Mouse (Mus musculus) 416B (cell line): ENCODE measurements at regions not wholly inside any gene's neighbourhood (a gene's known extent, or its start where the extent isn't known, plus 50 kb on each side); places are given as distances from the start of the nearest gene placed in this dataset.
"Not testable (repeated sequence)": the region's sequence is repeated elsewhere in the genome, so short reads cannot be mapped to it uniquely, and the experiment has no call there.

Experiments
- DNase-seq: peaks from one replicate; pipeline ENCODE4 v3.0.0; 2011; ENCODE audit warnings: low read depth

- DNase-seq, result no peak
Observed at GRCm38 (mm10) chr2:179131004-179131403, 311.2 kb upstream of the Cdh4 start.

- no peak for DNase-seq
Observed at GRCm38 (mm10) chr2:179142313-179142712, 299.9 kb upstream of the Cdh4 start.

- DNase-seq, result no peak
Observed at GRCm38 (mm10) chr2:179145726-179146125, 296.5 kb upstream of the Cdh4 start.

GRCm38 (mm10) chr2:179146274-179146673 lies 296.0 kb upstream of the Cdh4 start:
- DNase-seq, result no peak

- DNase-seq, result no peak
Observed at GRCm38 (mm10) chr2:179148194-179148593, 294.0 kb upstream of the Cdh4 start.

GRCm38 (mm10) chr2:179148667-179149066 lies 293.6 kb upstream of the Cdh4 start:
- no peak for DNase-seq

GRCm38 (mm10) chr2:179158881-179159280 lies 283.4 kb upstream of the Cdh4 start:
- DNase-seq, result no peak

GRCm38 (mm10) chr2:179163116-179163515 lies 279.1 kb upstream of the Cdh4 start:
- DNase-seq, result no peak

GRCm38 (mm10) chr2:179170157-179170556 lies 272.1 kb upstream of the Cdh4 start:
- no peak for DNase-seq

GRCm38 (mm10) chr2:179170608-179171007 lies 271.6 kb upstream of the Cdh4 start:
- DNase-seq, result no peak

GRCm38 (mm10) chr2:179176835-179177530 lies 265.2 kb upstream of the Cdh4 start:
- DNase-seq, result not testable (repeated sequence)

- no peak for DNase-seq
Observed at GRCm38 (mm10) chr2:179181366-179181765, 260.9 kb upstream of the Cdh4 start.

- DNase-seq, result no peak
Observed at GRCm38 (mm10) chr2:179182123-179182522, 260.1 kb upstream of the Cdh4 start.

- DNase-seq, result no peak
Observed at GRCm38 (mm10) chr2:179192906-179193496, 249.2 kb upstream of the Cdh4 start.

- DNase-seq, result peak; percentile 1
Observed at GRCm38 (mm10) chr2:179193507-179194160, 248.6 kb upstream of the Cdh4 start.

- no peak for DNase-seq
Observed at GRCm38 (mm10) chr2:179197471-179197870, 244.8 kb upstream of the Cdh4 start.

- no peak for DNase-seq
Observed at GRCm38 (mm10) chr2:179200495-179200894, 241.7 kb upstream of the Cdh4 start.

GRCm38 (mm10) chr2:179210164-179210805 lies 231.9 kb upstream of the Cdh4 start:
- no peak for DNase-seq

GRCm38 (mm10) chr2:179216773-179217172 lies 225.5 kb upstream of the Cdh4 start:
- DNase-seq, result no peak

- DNase-seq, result no peak
Observed at GRCm38 (mm10) chr2:179228096-179228495, 214.1 kb upstream of the Cdh4 start.

GRCm38 (mm10) chr2:179231708-179232354 lies 210.4 kb upstream of the Cdh4 start:
- DNase-seq, result no peak

- no peak for DNase-seq
Observed at GRCm38 (mm10) chr2:179238166-179238565, 204.1 kb upstream of the Cdh4 start.
